Mouse (Mus musculus): ENCODE measurements around the gene Chrnd. TPM values are rescaled to one million over a fixed set of nuclear protein-coding genes. Genes with fewer than 3 reads are reported as not detected.

Gene Chrnd
- polyA plus RNA-seq, 1 experiment from 2014 or later = 1.7 TPM

- H3K4me1 ChIP-seq (replicated peaks) = peaks cover 6% of the 10 kb centered on the region
- peak overlapping the region; percentile 9; the same call in 1 of the 2 replicates for H3K9ac ChIP-seq (replicated peaks)
- peaks cover 49% of the 10 kb centered on the region for H3K27me3 ChIP-seq
- no peak overlapping the region for H3K4me3 ChIP-seq (replicated peaks)
- no peak overlapping the region for H3K27ac ChIP-seq
- WGBS = 42% methylated on average over 3 of the region's 3 CpGs
- H3K9me3 ChIP-seq = no peaks in the 10 kb centered on the region
- no peak overlapping the region for H3K4me2 ChIP-seq
- peak; percentile 54; the same call in 1 of the 2 replicates for ATAC-seq (ENCODE audit: insufficient number of reproducible peaks, insufficient read depth, low FRiP score, low TSS enrichment, low read depth)
- H3K36me3 ChIP-seq = no peaks in the 10 kb centered on the region
These were observed 15.1 kb downstream of the Chrnd start for GRCm38 (mm10) chr1:87205502-87205901.

DNA sequence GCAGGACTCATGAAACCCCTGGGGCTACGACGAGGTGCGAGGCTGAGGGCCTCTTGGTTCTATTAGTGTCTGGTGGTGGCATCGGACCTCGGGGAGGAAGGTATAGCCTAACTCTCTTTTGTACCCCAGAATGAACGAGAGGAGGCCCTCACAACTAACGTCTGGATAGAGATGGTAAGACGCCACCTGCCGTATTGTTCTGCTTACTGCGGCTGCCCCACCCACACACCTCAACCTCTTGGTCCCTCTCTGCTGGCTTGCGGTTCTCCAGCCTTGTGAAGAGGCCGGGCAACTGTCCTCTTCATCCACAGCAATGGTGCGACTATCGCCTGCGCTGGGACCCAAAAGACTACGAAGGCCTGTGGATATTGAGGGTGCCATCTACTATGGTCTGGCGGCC, 15.9 kb downstream of the Chrnd start:
- H3K27ac ChIP-seq = no peak overlapping the region
- H3K4me2 ChIP-seq = peak overlapping the region; percentile 19
- H3K4me1 ChIP-seq (replicated peaks) = peaks cover 6% of the 10 kb centered on the region
- H3K4me3 ChIP-seq (replicated peaks) = peak overlapping the region; percentile 4; the same call in 1 of the 2 replicates
- no peaks in the 10 kb centered on the region for H3K9me3 ChIP-seq
- no peaks in the 10 kb centered on the region for H3K36me3 ChIP-seq
- H3K9ac ChIP-seq (replicated peaks) = no peak overlapping the region
- no peak for ATAC-seq (ENCODE audit: insufficient number of reproducible peaks, insufficient read depth, low FRiP score, low TSS enrichment, low read depth)
- WGBS = 23% methylated on average over 17 of the region's 17 CpGs
- peaks cover 49% of the 10 kb centered on the region for H3K27me3 ChIP-seq

- 79% methylated on average over 4 of the region's 4 CpGs for WGBS
- no peak for ATAC-seq (ENCODE audit: insufficient number of reproducible peaks, insufficient read depth, low FRiP score, low TSS enrichment, low read depth)
- Histone ChIP-seq H3K4me3 (replicated peaks) (no peak overlapping the region), H3K27me3 (peaks cover 28% of the 10 kb centered on the region), H3K27ac (no peak overlapping the region), H3K9ac (replicated peaks) (no peak overlapping the region), H3K36me3 (no peaks in the 10 kb centered on the region), H3K9me3 (no peaks in the 10 kb centered on the region), H3K4me2 (no peak overlapping the region), H3K4me1 (replicated peaks) (peaks cover 23% of the 10 kb centered on the region)
These were observed 21.0 kb downstream of the Chrnd start for GRCm38 (mm10) chr1:87211431-87211830.

GRCm38 (mm10) chr1:87213735-87214704, 23.6 kb downstream of the Chrnd start, which contains the start of gene Eif4e2:
Gene Eif4e2, plus strand, starts transcription at chr1:87213914.
- Histone ChIP-seq H3K27me3 (peaks cover 4% of the 10 kb centered on the region), H3K9ac (replicated peaks) (peak within 1 kb of the TSS; percentile 97), H3K4me1 (replicated peaks) (peaks cover 31% of the 10 kb centered on the region), H3K4me2 (peak within 1 kb of the TSS; percentile 78), H3K9me3 (no peaks in the 10 kb centered on the region), H3K27ac (peak within 1 kb of the TSS; percentile 99), H3K36me3 (no peaks in the 10 kb centered on the region), H3K4me3 (replicated peaks) (peak within 1 kb of the TSS; percentile 86)
- WGBS = under 1% methylated on average over 94 of the region's 99 CpGs
- ATAC-seq (ENCODE audit: insufficient number of reproducible peaks, insufficient read depth, low FRiP score, low TSS enrichment, low read depth) = peak; percentile 96

GRCm38 (mm10) chr1:87214748-87215147, 24.3 kb downstream of the Chrnd start:
- WGBS = 28% methylated on average over 4 of the region's 4 CpGs
- H3K9ac ChIP-seq (replicated peaks) = peak overlapping the region; percentile 97
- H3K27ac ChIP-seq = peak overlapping the region; percentile 99; the same call in 1 of the 2 replicates
- H3K9me3 ChIP-seq = no peaks in the 10 kb centered on the region
- peaks cover 5% of the 10 kb centered on the region for H3K36me3 ChIP-seq
- H3K27me3 ChIP-seq = no peaks in the 10 kb centered on the region
- H3K4me2 ChIP-seq = peak overlapping the region; percentile 78
- H3K4me1 ChIP-seq (replicated peaks) = peaks cover 31% of the 10 kb centered on the region
- peak overlapping the region; percentile 86 for H3K4me3 ChIP-seq (replicated peaks)
- ATAC-seq (ENCODE audit: insufficient number of reproducible peaks, insufficient read depth, low FRiP score, low TSS enrichment, low read depth) = no peak

- WGBS = 79% methylated on average over 3 of the region's 3 CpGs
- peaks cover 30% of the 10 kb centered on the region for H3K4me1 ChIP-seq (replicated peaks)
- no peak overlapping the region for H3K4me2 ChIP-seq
- H3K9ac ChIP-seq (replicated peaks) = no peak overlapping the region
- H3K4me3 ChIP-seq (replicated peaks) = no peak overlapping the region
- no peak overlapping the region for H3K27ac ChIP-seq
- no peak for ATAC-seq (ENCODE audit: insufficient number of reproducible peaks, insufficient read depth, low FRiP score, low TSS enrichment, low read depth)
- no peaks in the 10 kb centered on the region for H3K9me3 ChIP-seq
- H3K36me3 ChIP-seq = peaks cover 37% of the 10 kb centered on the region
- H3K27me3 ChIP-seq = no peaks in the 10 kb centered on the region
These were observed 27.5 kb downstream of the Chrnd start for GRCm38 (mm10) chr1:87217938-87218337.

DNA sequence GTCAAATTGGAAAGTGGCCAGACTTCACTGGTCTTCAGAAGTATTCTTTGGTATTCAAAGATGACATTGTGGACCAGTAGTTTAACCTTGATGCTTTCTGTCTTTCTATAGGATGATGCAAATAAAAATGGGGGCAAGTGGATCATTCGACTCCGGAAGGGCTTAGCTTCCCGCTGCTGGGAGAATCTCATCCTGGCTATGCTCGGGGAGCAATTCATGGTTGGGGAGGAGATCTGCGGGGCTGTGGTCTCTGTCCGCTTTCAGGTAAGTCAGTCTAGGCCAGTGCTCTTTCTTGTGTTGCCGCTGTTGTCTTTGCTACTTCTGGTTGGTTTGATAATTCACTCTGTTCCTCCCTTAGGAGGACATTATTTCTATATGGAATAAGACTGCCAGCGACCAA, 35.3 kb downstream of the Chrnd start:
- Histone ChIP-seq H3K9ac (replicated peaks) (no peak overlapping the region), H3K27me3 (no peaks in the 10 kb centered on the region), H3K4me3 (replicated peaks) (no peak overlapping the region), H3K4me1 (replicated peaks) (no peaks in the 10 kb centered on the region), H3K36me3 (peaks cover 97% of the 10 kb centered on the region), H3K9me3 (no peaks in the 10 kb centered on the region), H3K27ac (no peak overlapping the region), H3K4me2 (no peak overlapping the region)
- 95% methylated on average over 8 of the region's 8 CpGs for WGBS
- ATAC-seq (ENCODE audit: insufficient number of reproducible peaks, insufficient read depth, low FRiP score, low TSS enrichment, low read depth) = no peak

GRCm38 (mm10) chr1:87226409-87227159, 36.2 kb downstream of the Chrnd start:
- Histone ChIP-seq H3K27ac (no peak overlapping the region), H3K9me3 (no peaks in the 10 kb centered on the region), H3K4me3 (replicated peaks) (no peak overlapping the region), H3K4me1 (replicated peaks) (no peaks in the 10 kb centered on the region), H3K4me2 (no peak overlapping the region), H3K9ac (replicated peaks) (no peak overlapping the region), H3K36me3 (peaks cover 94% of the 10 kb centered on the region), H3K27me3 (no peaks in the 10 kb centered on the region)
- WGBS = 89% methylated on average over 1 of the region's 1 CpGs
- ATAC-seq (ENCODE audit: insufficient number of reproducible peaks, insufficient read depth, low FRiP score, low TSS enrichment, low read depth) = no peak

GRCm38 (mm10) chr1:87227160-87227550, 36.7 kb downstream of the Chrnd start:
- Histone ChIP-seq H3K9me3 (no peaks in the 10 kb centered on the region), H3K4me2 (no peak overlapping the region), H3K27ac (no peak overlapping the region), H3K4me3 (replicated peaks) (no peak overlapping the region), H3K4me1 (replicated peaks) (no peaks in the 10 kb centered on the region), H3K9ac (replicated peaks) (no peak overlapping the region), H3K27me3 (no peaks in the 10 kb centered on the region), H3K36me3 (peaks cover 94% of the 10 kb centered on the region)
- no peak for ATAC-seq (ENCODE audit: insufficient number of reproducible peaks, insufficient read depth, low FRiP score, low TSS enrichment, low read depth)
- WGBS = 93% methylated on average over 3 of the region's 3 CpGs

GRCm38 (mm10) chr1:87230606-87231005, 40.2 kb downstream of the Chrnd start:
- 93% methylated on average over 5 of the region's 5 CpGs for WGBS
- H3K4me3 ChIP-seq (replicated peaks) = no peak overlapping the region
- H3K4me1 ChIP-seq (replicated peaks) = no peaks in the 10 kb centered on the region
- H3K27ac ChIP-seq = no peak overlapping the region
- H3K9ac ChIP-seq (replicated peaks) = no peak overlapping the region
- no peak for ATAC-seq (ENCODE audit: insufficient number of reproducible peaks, insufficient read depth, low FRiP score, low TSS enrichment, low read depth)
- H3K4me2 ChIP-seq = no peak overlapping the region
- H3K27me3 ChIP-seq = no peaks in the 10 kb centered on the region
- peaks cover 94% of the 10 kb centered on the region for H3K36me3 ChIP-seq
- H3K9me3 ChIP-seq = no peaks in the 10 kb centered on the region

DNA sequence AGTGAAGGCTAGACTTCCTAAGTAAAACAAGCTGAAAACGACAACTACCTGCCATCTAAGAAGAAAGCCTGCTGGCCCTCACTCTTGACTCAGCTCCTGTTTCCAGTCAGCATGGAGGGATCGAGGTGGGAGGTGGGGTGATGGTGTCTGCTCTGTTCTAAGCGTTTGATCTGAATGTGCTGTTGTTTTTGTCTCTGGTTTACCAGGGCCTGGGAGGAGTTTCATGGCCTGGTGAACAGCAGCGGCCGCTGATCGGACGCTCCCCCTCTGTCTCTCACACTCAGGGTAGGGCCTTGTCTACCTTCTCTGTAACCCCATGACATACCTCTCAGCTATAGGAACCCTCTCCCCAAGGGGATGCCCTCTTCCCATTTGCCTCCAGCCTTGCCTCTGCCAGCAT, 41.8 kb downstream of the Chrnd start:
- Histone ChIP-seq H3K4me2 (no peak overlapping the region), H3K9me3 (no peaks in the 10 kb centered on the region), H3K36me3 (peaks cover 92% of the 10 kb centered on the region), H3K9ac (replicated peaks) (no peak overlapping the region), H3K27me3 (no peaks in the 10 kb centered on the region), H3K4me3 (replicated peaks) (no peak overlapping the region), H3K27ac (no peak overlapping the region), H3K4me1 (replicated peaks) (no peaks in the 10 kb centered on the region)
- ATAC-seq (ENCODE audit: insufficient number of reproducible peaks, insufficient read depth, low FRiP score, low TSS enrichment, low read depth) = no peak
- 68% methylated on average over 7 of the region's 7 CpGs for WGBS
